Mouse (Mus musculus) hindbrain, postnatal 0 days (tissue): ENCODE measurements around the gene Ccdc159. TPM values are rescaled to one million over a fixed set of nuclear protein-coding genes. Genes with fewer than 3 reads are reported as not detected.
A peak's percentile ranks its signal among the peaks of the same experiment; 100 is the strongest.

Source experiments
- ATAC-seq: fragments of 200-750 bp; cut with Nextera tagmentation; 2 replicates; pipeline ENCODE4 v1.8.0; 2017; ENCODE audit warnings: mild to moderate bottlenecking, moderate TSS enrichment, moderate library complexity
- DNase-seq: peaks from one replicate; pipeline ENCODE4 v3.0.0-alpha.2; 2015; ENCODE audit warnings: low spot score
- H3K27ac ChIP-seq: fragments of 300-500 bp; sonication (generic); 2 replicates; pipeline ENCODE4 v1.5.1; 2014; ENCODE audit warnings: mild to moderate bottlenecking
- H3K27me3 ChIP-seq: fragments of 300-500 bp; sonication (generic); 2 replicates; pipeline ENCODE4 v1.6.1; 2014; ENCODE audit warnings: low read length, mixed read lengths; ENCODE audit not compliant: insufficient read depth
- H3K36me3 ChIP-seq: fragments of 300-500 bp; sonication (generic); 2 replicates; pipeline ENCODE4 v1.6.1; 2014; ENCODE audit warnings: low read length, mixed read lengths; ENCODE audit not compliant: insufficient read depth
- H3K4me1 ChIP-seq: fragments of 300-500 bp; sonication (generic); 2 replicates; pipeline ENCODE4 v1.6.1; 2014; ENCODE audit warnings: antibody characterized with exemption, low read length, mixed read lengths; ENCODE audit not compliant: insufficient read depth
- H3K4me2 ChIP-seq: fragments of 300-500 bp; sonication (generic); 2 replicates; pipeline ENCODE4 v1.6.1; 2014; ENCODE audit warnings: low read depth, mild to moderate bottlenecking, low read length, moderate library complexity, mixed read lengths
- H3K4me3 ChIP-seq: fragments of 300-500 bp; sonication (generic); 2 replicates; pipeline ENCODE4 v1.5.1; 2014; ENCODE audit warnings: low read length
- H3K9ac ChIP-seq: fragments of 300-500 bp; sonication (generic); replicated peaks from 2 replicates; pipeline ENCODE4 v1.6.1; 2014; ENCODE audit warnings: mild to moderate bottlenecking, low read length, moderate library complexity, mixed read lengths
- H3K9me3 ChIP-seq: fragments of 300-500 bp; sonication (generic); 2 replicates; pipeline ENCODE4 v1.6.1; 2016; ENCODE audit warnings: low read length, mixed read lengths
- CTCF ChIP-seq: IDR thresholded peaks from 2 replicates; pipeline ENCODE4 v1.5.1; 2016; ENCODE audit warnings: antibody characterized with exemption, control low read depth, low read depth
- WGBS: fragments of 180-500 bp; shearing (Covaris S2); extraction: QIAGEN DNeasy Blood & Tissue Kit; methylation state at CpG from one replicate; pipeline ENCODE4 v1.1.7; 2014; 5-methylcytosine and 5-hydroxymethylcytosine counted together
- polyA plus RNA-seq: library from polyadenylated mRNA; unstranded; fragments of >200 nt; fragmentation: Nextera tagmentation; extraction: Ambion mirVana; gene quantifications from 2 replicates; pipeline ENCODE4 v1.2.1, GENCODE M21; 2015
- total RNA-seq: library from RNA; depleted of rRNA; stranded (reverse); fragments of >200 nt; gene quantifications from 2 replicates; pipeline ENCODE4 v1.2.3, GENCODE M21; 2014

The Ccdc159 gene
- total and polyA plus RNA-seq, 2 experiments from 2014 or later, result 4.0 to 6.0 TPM

GRCm38 (mm10) chr9:21924099-21924493, 3.2 kb upstream of the Ccdc159 start:
- Histone ChIP-seq H3K27me3 (no peaks in the 10 kb centered on the region), H3K27ac (no peak overlapping the region), H3K9me3 (no peaks in the 10 kb centered on the region), H3K36me3 (no peaks in the 10 kb centered on the region), H3K4me1 (peaks cover 6% of the 10 kb centered on the region), H3K4me2 (no peak overlapping the region), H3K9ac (no peak overlapping the region), H3K4me3 (no peak overlapping the region)
- ATAC-seq (no peak), DNase-seq (peak; percentile 28)
- TF ChIP-seq CTCF, result no peak
- 59% methylated on average over 6 of the region's 6 CpGs for WGBS

- Histone ChIP-seq H3K9ac (no peak overlapping the region), H3K4me1 (peaks cover 6% of the 10 kb centered on the region), H3K27ac (no peak overlapping the region), H3K9me3 (no peaks in the 10 kb centered on the region), H3K4me3 (no peak overlapping the region), H3K4me2 (no peak overlapping the region), H3K27me3 (no peaks in the 10 kb centered on the region), H3K36me3 (no peaks in the 10 kb centered on the region)
- DNase-seq (no peak), ATAC-seq (no peak)
- no peak for TF ChIP-seq CTCF
- 85% methylated on average over 3 of the region's 3 CpGs for WGBS
These were observed 2.2 kb upstream of the Ccdc159 start for GRCm38 (mm10) chr9:21925034-21925433.

- H3K9ac ChIP-seq, result no peak overlapping the region
- no peak for TF ChIP-seq CTCF
- H3K4me1 ChIP-seq, result peaks cover 6% of the 10 kb centered on the region
- H3K36me3 ChIP-seq, result no peaks in the 10 kb centered on the region
- H3K27me3 ChIP-seq, result no peaks in the 10 kb centered on the region
- no peak overlapping the region for H3K4me3 ChIP-seq
- DNase-seq, result no peak
- 100% methylated on average over 1 of the region's 1 CpGs for WGBS
- no peak for ATAC-seq
- H3K27ac ChIP-seq, result no peak overlapping the region
- no peak overlapping the region for H3K4me2 ChIP-seq
- no peaks in the 10 kb centered on the region for H3K9me3 ChIP-seq
These were observed 1.8 kb upstream of the Ccdc159 start for GRCm38 (mm10) chr9:21925506-21925905.

GRCm38 (mm10) chr9:21926155-21926554, 1.1 kb upstream of the Ccdc159 start:
- WGBS, result 81% methylated on average over 6 of the region's 6 CpGs
- no peak for ATAC-seq
- Histone ChIP-seq H3K36me3 (no peaks in the 10 kb centered on the region), H3K9ac (no peak overlapping the region; the same call in 1 of the 2 replicates), H3K4me3 (peak overlapping the region; percentile 51; the same call in 1 of the 2 replicates), H3K9me3 (no peaks in the 10 kb centered on the region), H3K27ac (no peak overlapping the region; the same call in 1 of the 2 replicates), H3K4me2 (peak overlapping the region; percentile 67), H3K4me1 (peaks cover 6% of the 10 kb centered on the region), H3K27me3 (no peaks in the 10 kb centered on the region)
- no peak for DNase-seq
- no peak for TF ChIP-seq CTCF

- no peaks in the 10 kb centered on the region for H3K9me3 ChIP-seq
- H3K9ac ChIP-seq, result peak overlapping the region; percentile 58
- H3K27ac ChIP-seq, result peak overlapping the region; percentile 80
- WGBS, result 0% methylated on average over 6 of the region's 6 CpGs
- peak overlapping the region; percentile 51 for H3K4me3 ChIP-seq
- peak overlapping the region; percentile 67 for H3K4me2 ChIP-seq
- no peaks in the 10 kb centered on the region for H3K36me3 ChIP-seq
- TF ChIP-seq CTCF, result no peak
- H3K27me3 ChIP-seq, result no peaks in the 10 kb centered on the region
- DNase-seq, result no peak
- H3K4me1 ChIP-seq, result peaks cover 6% of the 10 kb centered on the region
- ATAC-seq, result 0 out of 2 replicates have a peak, but pooled peaks have one; percentile 0
These were observed 487 bp upstream of the Ccdc159 start for GRCm38 (mm10) chr9:21926784-21927183.

GRCm38 (mm10) chr9:21929208-21929607, 1.9 kb downstream of the Ccdc159 start:
- DNase-seq (no peak), ATAC-seq (no peak)
- WGBS, result 87% methylated on average over 3 of the region's 3 CpGs
- Histone ChIP-seq H3K27me3 (no peaks in the 10 kb centered on the region), H3K4me1 (peaks cover 6% of the 10 kb centered on the region), H3K27ac (no peak overlapping the region), H3K4me3 (no peak overlapping the region), H3K36me3 (no peaks in the 10 kb centered on the region), H3K9me3 (no peaks in the 10 kb centered on the region), H3K4me2 (no peak overlapping the region), H3K9ac (no peak overlapping the region)
- no peak for TF ChIP-seq CTCF

- no peaks in the 10 kb centered on the region for H3K27me3 ChIP-seq
- H3K4me2 ChIP-seq, result no peak overlapping the region
- 63% methylated on average over 2 of the region's 2 CpGs for WGBS
- no peaks in the 10 kb centered on the region for H3K9me3 ChIP-seq
- no peak for TF ChIP-seq CTCF
- no peak overlapping the region for H3K27ac ChIP-seq
- ATAC-seq (no peak), DNase-seq (no peak)
- no peaks in the 10 kb centered on the region for H3K36me3 ChIP-seq
- no peaks in the 10 kb centered on the region for H3K4me1 ChIP-seq
- H3K4me3 ChIP-seq, result no peak overlapping the region
- no peak overlapping the region for H3K9ac ChIP-seq
These were observed 4.7 kb downstream of the Ccdc159 start for GRCm38 (mm10) chr9:21932006-21932405.
